Mouse (Mus musculus): ENCODE measurements around the gene Timm8a1. TPM values are rescaled to one million over a fixed set of nuclear protein-coding genes. Genes with fewer than 3 reads are reported as not detected.

Gene Timm8a1
- polyA plus RNA-seq (2015; fragmentation: Nextera tagmentation; extraction: Ambion mirVana): 42.5 and 43.2 TPM in 2 replicates

DNA sequence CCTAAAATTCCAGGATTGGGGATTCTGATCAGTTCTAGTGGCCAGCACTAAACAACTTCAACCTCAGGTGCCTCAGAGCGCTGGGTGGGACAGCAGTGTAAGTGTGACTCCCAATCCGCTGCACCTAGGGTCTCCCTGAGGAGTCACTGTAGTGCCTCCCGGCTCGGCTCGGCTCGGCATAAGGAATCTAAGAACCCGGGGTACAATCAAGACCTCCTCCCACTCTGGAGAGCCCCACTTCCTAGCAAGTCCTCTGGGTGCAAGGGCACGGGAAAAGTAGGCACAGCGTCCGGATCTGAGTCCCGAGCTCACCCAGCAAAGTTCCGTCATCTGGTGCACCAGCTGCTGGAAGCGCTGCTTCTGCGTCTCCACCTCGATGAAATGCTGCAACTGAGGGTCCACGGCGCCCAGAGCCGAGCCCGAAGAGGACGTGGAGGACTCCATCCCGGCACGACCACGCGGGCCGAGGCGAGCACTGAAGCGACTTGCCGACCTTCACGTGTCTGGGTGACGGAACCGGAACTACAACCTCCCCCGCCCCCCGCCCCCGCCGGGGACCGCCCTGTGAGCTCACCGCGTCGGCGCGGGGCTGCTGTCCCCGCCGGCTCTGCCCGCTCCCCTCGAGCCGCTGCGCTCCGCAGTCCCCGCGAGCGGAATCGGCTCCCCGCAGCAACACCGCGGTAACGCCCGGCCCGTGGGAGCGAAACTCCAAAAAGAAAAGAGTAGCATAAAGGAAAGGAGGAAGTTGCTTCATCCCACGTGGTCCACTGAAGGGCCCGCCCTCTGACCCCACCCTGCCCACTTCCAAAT lies at the start of gene Timm8a1:
Gene Timm8a1, minus strand, starts transcription at position 721 of the 810 bp plus-strand sequence.

DNA sequence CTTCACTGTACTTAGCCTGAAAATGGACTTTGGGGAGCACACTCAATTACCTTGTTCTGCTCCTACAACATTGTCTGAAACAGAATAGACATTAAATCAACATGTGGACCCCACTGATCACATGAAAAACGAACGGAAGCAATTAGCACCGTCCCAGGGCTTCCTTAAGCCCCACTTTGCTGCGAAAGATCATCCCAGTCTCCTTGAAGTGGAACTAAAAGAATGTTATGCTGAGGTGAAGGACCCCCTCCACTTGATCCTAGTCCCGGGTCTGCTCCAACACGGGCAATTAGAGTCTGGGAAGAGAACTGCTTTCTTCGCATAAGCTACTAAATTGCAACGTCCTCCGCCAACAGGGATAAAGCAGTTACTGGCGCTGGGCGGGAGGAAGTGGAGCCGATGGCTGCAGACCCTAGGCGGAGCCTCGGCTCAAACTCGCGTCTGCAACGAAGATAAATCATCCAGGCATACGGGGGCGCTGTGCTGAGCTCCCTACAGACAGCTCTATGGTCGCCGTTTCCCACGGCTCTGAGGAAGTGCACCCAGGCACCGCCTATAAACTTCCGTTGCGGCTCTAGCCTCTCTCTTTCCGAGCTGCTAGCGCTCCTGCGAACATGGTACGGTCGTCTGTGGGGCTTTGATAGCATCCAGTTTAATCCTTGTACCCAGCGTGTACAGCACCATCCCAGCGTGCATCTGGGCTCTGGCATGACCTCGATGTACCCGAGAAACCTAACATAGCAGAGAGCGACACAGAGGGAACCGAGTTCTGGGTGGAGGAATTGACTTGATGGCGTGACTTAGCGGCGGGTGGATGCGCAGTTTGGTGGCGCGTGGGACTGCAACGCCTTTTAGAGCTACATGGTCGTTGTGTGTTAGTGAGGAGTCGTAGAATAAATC lies 43.7 kb upstream of the Timm8a1 start, which contains the start of gene Rpl36a:
Gene Rpl36a, plus strand, starts transcription at position 552 of the 900 bp plus-strand sequence.

DNA sequence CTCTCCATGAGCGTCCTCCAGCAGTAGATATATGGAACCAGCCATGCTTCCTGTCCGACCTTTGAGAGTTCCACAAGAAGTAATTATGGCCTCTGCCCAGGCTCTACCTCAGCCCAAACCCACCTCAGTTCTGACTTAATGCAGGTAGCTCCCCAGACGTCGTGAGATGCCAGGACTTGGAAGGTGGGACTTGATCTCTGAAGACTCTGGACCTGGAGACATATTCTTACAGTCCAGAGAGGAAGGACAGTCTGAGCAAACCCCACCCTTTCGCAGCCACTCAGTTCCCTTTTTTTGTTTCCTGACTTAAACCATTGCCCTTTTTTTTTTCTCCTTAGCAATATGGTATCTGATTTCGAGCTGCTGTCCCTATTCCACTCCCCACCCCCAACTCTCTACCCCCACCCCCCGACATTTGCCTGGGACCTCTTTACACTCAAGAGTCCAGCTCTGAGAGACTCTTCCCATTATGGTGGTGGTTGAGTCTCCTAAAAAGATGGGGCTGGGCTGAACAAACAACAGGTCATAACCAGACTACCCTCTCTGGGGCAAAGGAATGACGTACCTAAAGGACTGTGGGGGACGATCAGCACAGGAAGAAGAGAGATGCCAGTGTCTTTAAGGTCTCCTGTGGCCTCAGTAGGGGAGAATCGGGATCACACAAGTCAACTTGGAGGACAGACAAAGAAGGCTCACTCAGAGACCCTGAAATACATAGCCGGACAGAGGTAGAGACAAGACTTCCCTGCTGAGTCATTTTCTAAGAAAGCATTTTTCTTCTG lies 41.4 kb upstream of the Timm8a1 start, which contains the start of gene Btk:
Gene Btk, minus strand, starts transcription at position 683 of the 782 bp plus-strand sequence.

Other genes starting within 250 kb of the Timm8a1 start
- 0.31 and 0.59 TPM in 2 replicates for gene Tmem35a, start 246.6 kb downstream of the Timm8a1 start, polyA plus RNA-seq (2015; fragmentation: Nextera tagmentation; extraction: Ambion mirVana)
- 8.9 and 9.5 TPM in 2 replicates for gene Cenpi, start 233.8 kb downstream of the Timm8a1 start, polyA plus RNA-seq (2015; fragmentation: Nextera tagmentation; extraction: Ambion mirVana)
- 0.11 and 0.17 TPM in 2 replicates for gene Drp2, start 137.3 kb downstream of the Timm8a1 start, polyA plus RNA-seq (2015; fragmentation: Nextera tagmentation; extraction: Ambion mirVana)
- not detected in 2 replicates for gene Taf7l, start 65.4 kb downstream of the Timm8a1 start, polyA plus RNA-seq (2015; fragmentation: Nextera tagmentation; extraction: Ambion mirVana)
- gene Btk, start 41.7 kb upstream of the Timm8a1 start, polyA plus RNA-seq (2015; fragmentation: Nextera tagmentation; extraction: Ambion mirVana): 0.93 and 2.5 TPM in 2 replicates
- gene Rpl36a, start 43.8 kb upstream of the Timm8a1 start, polyA plus RNA-seq (2015; fragmentation: Nextera tagmentation; extraction: Ambion mirVana): 380 and 391 TPM in 2 replicates
- 5.9 and 6.4 TPM in 2 replicates for gene Gla, start 59.3 kb upstream of the Timm8a1 start, polyA plus RNA-seq (2015; fragmentation: Nextera tagmentation; extraction: Ambion mirVana)
- gene Hnrnph2, start 59.3 kb upstream of the Timm8a1 start, polyA plus RNA-seq (2015; fragmentation: Nextera tagmentation; extraction: Ambion mirVana): 79.9 and 85.6 TPM in 2 replicates
- 1.5 and 1.6 TPM in 2 replicates for gene Armcx4, start 144.7 kb upstream of the Timm8a1 start, polyA plus RNA-seq (2015; fragmentation: Nextera tagmentation; extraction: Ambion mirVana)
- gene Armcx1, start 176.1 kb upstream of the Timm8a1 start, polyA plus RNA-seq (2015; fragmentation: Nextera tagmentation; extraction: Ambion mirVana): 17.7 and 22.6 TPM in 2 replicates
- gene Armcx6, start 209.6 kb upstream of the Timm8a1 start, polyA plus RNA-seq (2015; fragmentation: Nextera tagmentation; extraction: Ambion mirVana): 6.0 and 6.1 TPM in 2 replicates
- 41.4 and 50.7 TPM in 2 replicates for gene Armcx3, start 214.7 kb upstream of the Timm8a1 start, polyA plus RNA-seq (2015; fragmentation: Nextera tagmentation; extraction: Ambion mirVana)